Mouse (Mus musculus) MN1 (cell line): ENCODE measurements around the gene Prrc2b.

Experiments used
- DNase-seq: peaks from one replicate; pipeline ENCODE4 v3.0.0-alpha.2; 2016; ENCODE audit warnings: low spot score

Prrc2b gene

GRCm38 (mm10) chr2:32282727-32283126, 131.8 kb downstream of the Prrc2b start:
- peak; percentile 92 for DNase-seq

GRCm38 (mm10) chr2:32283986-32284385, 133.1 kb downstream of the Prrc2b start:
- no peak for DNase-seq
